Mouse (Mus musculus): Measurements from ENCODE around the gene Rpl22. TPM values are rescaled to one million over a fixed set of nuclear protein-coding genes. Genes with fewer than 3 reads are reported as not detected.
A peak's percentile ranks its signal among the peaks of the same experiment; 100 is the strongest.

The Rpl22 gene
- polyA plus RNA-seq, 1 experiment from 2014 or later = 548 TPM

DNA sequence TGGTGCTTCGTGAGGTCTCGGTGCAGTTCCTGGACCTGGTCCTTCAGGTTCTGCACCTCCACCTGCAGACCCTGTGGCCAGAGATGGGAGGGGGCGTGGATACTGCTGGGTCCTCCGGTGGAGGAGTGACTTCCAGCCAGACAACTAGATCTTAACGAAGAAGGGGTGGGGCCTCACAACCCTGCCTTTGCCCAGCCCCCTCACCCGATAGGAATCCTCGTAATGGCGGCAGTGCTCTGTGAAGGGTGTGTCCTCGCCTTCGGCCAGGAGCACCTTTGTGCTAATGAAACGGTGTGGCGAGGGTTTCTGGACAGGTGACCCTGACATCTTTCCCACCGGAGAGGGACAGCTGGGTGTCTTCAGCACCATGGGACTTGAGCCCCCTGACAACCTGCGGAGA, 13.4 kb upstream of the Rpl22 start:
- H3K27ac ChIP-seq = no peak overlapping the region
- H3K79me2 ChIP-seq (ENCODE audit: inconsistent target) = no peaks in the 10 kb centered on the region
- no peaks in the 10 kb centered on the region for H3K36me3 ChIP-seq (ENCODE audit: inconsistent target)
- 20% methylated on average over 14 of the region's 14 CpGs for WGBS (ENCODE audit: missing documents)
- H3K4me3 ChIP-seq (ENCODE audit: inconsistent target) = no peak overlapping the region

DNA sequence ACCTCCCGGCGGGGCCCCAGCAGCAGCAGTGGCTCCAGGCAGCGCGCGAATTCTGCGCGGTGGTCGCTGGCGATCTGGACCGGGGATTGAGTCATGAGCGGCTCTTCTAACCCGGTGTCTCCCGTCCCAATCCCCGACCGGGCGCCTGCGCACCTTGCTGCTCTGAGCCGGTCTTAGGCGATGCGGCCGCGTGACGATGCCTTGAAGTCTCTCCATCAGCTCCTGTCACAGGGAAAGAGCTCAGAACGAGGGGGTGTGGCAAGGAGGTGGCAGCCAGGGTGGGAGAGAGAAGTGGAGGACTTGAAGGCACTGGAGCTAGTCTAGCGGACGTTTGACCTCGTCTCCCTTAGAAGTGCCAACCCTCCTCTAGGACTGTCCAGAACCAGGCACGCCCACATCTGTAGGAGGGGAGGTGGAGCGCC, 12.3 kb upstream of the Rpl22 start:
- 1% methylated on average over 29 of the region's 29 CpGs for WGBS (ENCODE audit: missing documents)
- H3K4me3 ChIP-seq (ENCODE audit: inconsistent target) = no peak overlapping the region
- H3K27ac ChIP-seq = no peak overlapping the region
- no peaks in the 10 kb centered on the region for H3K36me3 ChIP-seq (ENCODE audit: inconsistent target)
- H3K79me2 ChIP-seq (ENCODE audit: inconsistent target) = no peaks in the 10 kb centered on the region

- no peaks in the 10 kb centered on the region for H3K79me2 ChIP-seq (ENCODE audit: inconsistent target)
- H3K27ac ChIP-seq = no peak overlapping the region
- no peaks in the 10 kb centered on the region for H3K36me3 ChIP-seq (ENCODE audit: inconsistent target)
- H3K4me3 ChIP-seq (ENCODE audit: inconsistent target) = no peak overlapping the region
Observed at GRCm38 (mm10) chr4:152313934-152314333, 11.6 kb upstream of the Rpl22 start.

DNA sequence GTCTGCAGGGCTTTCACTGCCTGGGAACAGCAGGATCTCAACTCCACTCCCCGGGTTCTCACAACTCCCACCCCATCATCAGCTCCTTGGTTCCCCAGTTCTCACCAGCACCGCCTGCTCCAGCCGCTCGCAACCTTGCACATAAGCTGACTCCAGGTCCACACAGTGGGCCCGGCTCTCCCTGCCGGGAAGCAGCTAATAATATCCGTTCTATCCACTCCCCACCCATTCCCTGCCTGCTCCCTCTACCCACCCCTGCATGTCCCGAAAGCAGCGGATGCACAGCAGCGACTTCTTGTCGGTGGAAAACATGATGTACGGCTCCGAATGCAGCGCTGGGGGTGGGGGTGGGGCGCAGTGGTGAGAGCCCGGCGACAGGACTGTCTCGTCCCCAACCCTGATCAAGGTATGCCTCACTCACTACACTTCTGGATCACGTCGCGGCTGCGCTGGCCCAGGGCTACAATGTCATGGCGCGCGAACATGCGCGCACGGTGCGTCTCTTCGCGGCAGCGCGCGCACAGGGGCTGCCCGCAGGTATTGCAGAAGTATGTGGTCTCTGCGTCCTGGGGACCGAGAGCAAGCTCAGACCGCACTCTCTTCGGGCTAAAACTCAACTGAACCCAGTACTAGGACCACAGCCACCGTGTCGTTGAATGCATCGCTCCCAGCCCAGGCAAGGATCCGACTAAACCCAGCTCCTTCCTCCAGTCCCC, 9.9 kb upstream of the Rpl22 start:
- no peaks in the 10 kb centered on the region for H3K36me3 ChIP-seq (ENCODE audit: inconsistent target)

DNA sequence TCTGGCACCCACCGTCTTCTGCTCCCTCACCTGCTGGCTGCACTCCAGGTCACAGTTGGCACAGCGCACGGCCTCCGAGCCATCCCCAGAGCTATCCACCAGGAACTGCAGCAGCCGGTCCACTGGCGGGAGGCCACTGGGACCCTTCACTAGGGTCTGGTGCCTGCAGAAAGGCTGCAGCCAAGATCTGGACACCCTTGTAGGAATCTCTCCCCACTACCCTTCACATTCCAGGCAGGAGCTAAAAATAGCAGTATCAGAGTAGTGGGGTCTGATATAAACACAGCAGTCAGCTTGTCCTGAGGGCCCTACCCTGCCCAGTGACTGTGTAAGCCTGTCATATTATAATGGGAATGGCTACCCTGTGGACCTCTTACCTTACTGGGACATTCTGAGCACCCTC, 7.9 kb upstream of the Rpl22 start:
- Histone ChIP-seq H3K4me3 (ENCODE audit: inconsistent target) (no peak overlapping the region), H3K36me3 (ENCODE audit: inconsistent target) (no peaks in the 10 kb centered on the region), H3K27ac (no peak overlapping the region), H3K79me2 (ENCODE audit: inconsistent target) (no peaks in the 10 kb centered on the region)
- WGBS (ENCODE audit: missing documents) = 97% methylated on average over 3 of the region's 6 CpGs

More for the DNA sequence above, 9.9 kb upstream of the Rpl22 start:
- 2% methylated on average over 43 of the region's 43 CpGs for WGBS (ENCODE audit: missing documents)
- no peak overlapping the region for H3K27ac ChIP-seq
- no peaks in the 10 kb centered on the region for H3K79me2 ChIP-seq (ENCODE audit: inconsistent target)
- no peak overlapping the region for H3K4me3 ChIP-seq (ENCODE audit: inconsistent target)

- Histone ChIP-seq H3K27ac (no peak within 1 kb of the TSS), H3K4me3 (ENCODE audit: inconsistent target) (no peak within 1 kb of the TSS), H3K79me2 (ENCODE audit: inconsistent target) (no peaks in the 10 kb centered on the region), H3K36me3 (ENCODE audit: inconsistent target) (no peaks in the 10 kb centered on the region)
- 7% methylated on average over 26 of the region's 26 CpGs for WGBS (ENCODE audit: missing documents)
Observed at GRCm38 (mm10) chr4:152318517-152319234, 6.9 kb upstream of the Rpl22 start, which contains the start of gene Rnf207. Gene Rnf207, minus strand, starts transcription at chr4:152318993.

- Histone ChIP-seq H3K4me3 (ENCODE audit: inconsistent target) (no peak overlapping the region), H3K27ac (no peak overlapping the region), H3K79me2 (ENCODE audit: inconsistent target) (peaks cover 6% of the 10 kb centered on the region), H3K36me3 (ENCODE audit: inconsistent target) (no peaks in the 10 kb centered on the region)
- WGBS (ENCODE audit: missing documents) = 81% methylated on average over 5 of the region's 5 CpGs
Observed at GRCm38 (mm10) chr4:152321464-152321863, 4.1 kb upstream of the Rpl22 start.

DNA sequence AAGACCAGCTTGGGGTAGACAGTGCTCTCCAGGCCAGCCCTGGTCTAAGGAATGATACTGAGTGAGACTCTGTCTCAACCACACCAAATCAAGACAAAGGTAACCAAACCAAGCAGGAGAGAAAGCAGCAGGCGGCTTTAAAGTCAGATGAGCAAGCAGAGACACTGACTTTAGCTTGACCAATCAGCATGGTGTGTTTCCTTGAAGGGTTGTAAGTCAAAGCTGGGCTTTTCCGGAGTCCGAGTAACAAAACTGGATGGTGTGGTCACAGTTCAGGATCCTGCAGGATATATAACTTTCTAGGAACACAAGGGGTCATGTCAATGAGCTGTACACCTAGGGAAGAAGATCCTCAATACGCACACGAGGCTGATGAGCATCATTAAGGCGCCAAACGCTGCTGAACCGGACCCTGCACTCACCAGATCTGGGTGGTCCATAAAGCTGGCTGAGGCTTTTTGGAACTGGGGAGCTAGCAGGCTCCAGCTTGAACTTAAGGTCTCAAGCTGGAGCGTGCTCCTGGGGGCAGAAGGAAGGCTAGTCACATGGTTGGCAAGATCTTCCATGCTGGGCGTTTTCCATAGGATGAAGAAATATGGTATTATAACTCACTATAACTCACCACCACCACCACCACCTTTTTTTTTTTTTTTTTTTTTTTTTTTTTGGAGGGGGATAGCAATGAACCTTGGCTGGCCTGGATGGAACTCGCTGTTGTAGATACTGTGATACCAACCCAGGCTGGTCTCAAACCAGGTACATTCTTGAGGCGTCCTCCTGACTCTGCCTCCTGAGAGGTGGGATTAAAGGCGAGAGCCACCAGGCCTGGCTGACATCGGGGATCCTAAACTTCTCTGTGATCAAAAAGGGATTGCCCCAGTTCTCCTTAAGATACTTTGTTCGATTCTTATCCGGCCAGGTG, 640 bp upstream of the Rpl22 start:
- Histone ChIP-seq H3K36me3 (ENCODE audit: inconsistent target) (peaks cover 14% of the 10 kb centered on the region; the same call in 1 of the 2 replicates), H3K27ac (peak overlapping the region; percentile 65), H3K4me3 (ENCODE audit: inconsistent target) (peak overlapping the region; percentile 81), H3K79me2 (ENCODE audit: inconsistent target) (peaks cover 40% of the 10 kb centered on the region)
- 50% methylated on average over 14 of the region's 16 CpGs for WGBS (ENCODE audit: missing documents)

DNA sequence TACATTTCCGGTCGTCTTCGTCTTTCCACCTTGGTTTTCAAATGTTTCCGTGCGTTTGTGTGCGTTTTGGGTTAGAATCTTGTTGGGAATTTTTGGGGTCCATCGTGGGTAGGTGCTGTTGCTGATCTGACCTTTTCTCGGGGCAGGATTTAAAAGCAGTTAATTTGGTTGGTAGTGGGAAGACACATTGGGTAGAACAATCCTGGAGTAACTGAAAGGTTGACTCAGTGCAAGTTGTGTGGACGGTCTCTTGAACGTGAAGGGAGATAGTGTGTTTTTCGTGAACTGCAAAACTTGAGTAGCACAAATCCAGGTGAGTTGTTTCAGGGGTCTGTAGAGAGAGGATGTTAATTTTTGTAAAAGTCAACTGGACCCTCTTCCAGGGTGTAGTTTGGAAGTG, 1.0 kb downstream of the Rpl22 start:
- WGBS (ENCODE audit: missing documents) = 3% methylated on average over 11 of the region's 11 CpGs
- Histone ChIP-seq H3K4me3 (ENCODE audit: inconsistent target) (peak overlapping the region; percentile 81), H3K27ac (peak overlapping the region; percentile 12; the same call in 1 of the 2 replicates), H3K36me3 (ENCODE audit: inconsistent target) (peaks cover 30% of the 10 kb centered on the region; the same call in 1 of the 2 replicates), H3K79me2 (ENCODE audit: inconsistent target) (peaks cover 51% of the 10 kb centered on the region)

DNA sequence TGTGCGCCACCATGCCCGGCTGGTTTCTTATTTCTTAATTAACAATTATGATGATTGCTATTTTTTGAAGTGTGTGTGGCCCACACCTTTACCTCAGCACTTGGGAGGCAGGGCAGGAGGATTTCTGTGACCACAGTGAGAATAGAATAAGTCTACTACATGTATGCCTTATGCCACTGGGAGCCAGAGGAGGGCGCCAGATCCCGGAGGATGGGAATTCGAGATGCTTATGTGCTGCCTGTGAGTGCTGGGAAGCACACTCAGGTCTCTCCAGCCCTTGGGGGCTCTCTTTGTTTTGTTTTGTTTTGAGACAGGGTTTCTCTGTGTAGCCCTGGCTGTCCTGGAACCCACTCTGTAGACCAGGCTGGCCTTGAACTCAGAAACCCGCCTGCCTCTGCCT, 3.1 kb downstream of the Rpl22 start:
- Histone ChIP-seq H3K36me3 (ENCODE audit: inconsistent target) (peaks cover 46% of the 10 kb centered on the region; the same call in 1 of the 2 replicates), H3K27ac (no peak overlapping the region), H3K79me2 (ENCODE audit: inconsistent target) (peaks cover 51% of the 10 kb centered on the region), H3K4me3 (ENCODE audit: inconsistent target) (no peak overlapping the region)
- 66% methylated on average over 6 of the region's 6 CpGs for WGBS (ENCODE audit: missing documents)

DNA sequence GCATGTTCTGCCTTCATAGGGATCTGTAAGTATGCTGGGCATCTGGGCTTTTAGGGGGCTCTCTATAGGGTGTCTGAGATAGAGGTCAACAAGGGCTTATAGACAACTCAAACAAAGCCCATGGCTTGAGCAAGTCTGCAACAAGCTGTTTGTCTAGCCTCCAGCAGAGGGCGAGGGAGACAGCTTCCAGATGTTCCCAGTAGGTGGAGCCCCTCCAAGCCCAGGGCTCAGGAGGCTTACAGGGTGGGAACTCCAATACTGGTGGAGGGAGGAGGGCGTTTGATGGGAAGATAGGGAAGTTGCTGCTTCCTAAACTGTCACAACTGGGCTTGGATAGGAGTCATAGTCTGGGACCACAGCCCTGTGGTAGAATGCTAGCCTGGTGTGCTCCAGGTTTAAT, 7.4 kb downstream of the Rpl22 start:
- H3K36me3 ChIP-seq (ENCODE audit: inconsistent target) = peaks cover 59% of the 10 kb centered on the region; the same call in 1 of the 2 replicates
- WGBS (ENCODE audit: missing documents) = 13% methylated on average over 2 of the region's 2 CpGs

DNA sequence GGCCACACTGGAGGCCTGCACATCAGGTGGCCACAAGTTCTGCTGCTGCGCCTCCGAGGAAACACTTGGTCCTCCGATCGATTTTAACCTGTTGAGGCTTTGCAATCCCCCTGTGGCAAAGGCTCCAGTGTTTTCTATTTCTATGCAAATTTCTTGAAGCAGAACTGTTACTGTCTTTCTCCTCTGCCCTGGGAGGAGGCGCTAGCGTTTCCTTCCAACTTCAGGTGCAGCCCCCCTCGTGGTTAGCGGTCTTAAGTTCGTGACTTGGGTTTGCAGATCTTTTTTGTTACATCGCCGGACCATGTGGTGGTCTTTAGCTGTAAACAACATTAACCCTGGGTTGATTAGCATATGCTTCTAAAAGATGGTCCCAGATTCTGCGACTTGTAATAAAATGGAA, 8.0 kb downstream of the Rpl22 start:
- no peak overlapping the region for H3K4me3 ChIP-seq (ENCODE audit: inconsistent target)
- H3K27ac ChIP-seq = no peak overlapping the region
- peaks cover 24% of the 10 kb centered on the region for H3K79me2 ChIP-seq (ENCODE audit: inconsistent target)
- H3K36me3 ChIP-seq (ENCODE audit: inconsistent target) = peaks cover 58% of the 10 kb centered on the region; the same call in 1 of the 2 replicates
- 95% methylated on average over 8 of the region's 12 CpGs for WGBS (ENCODE audit: missing documents)

More for the DNA sequence above, 7.4 kb downstream of the Rpl22 start:
- Histone ChIP-seq H3K4me3 (ENCODE audit: inconsistent target) (no peak overlapping the region), H3K27ac (no peak overlapping the region), H3K79me2 (ENCODE audit: inconsistent target) (peaks cover 30% of the 10 kb centered on the region)

DNA sequence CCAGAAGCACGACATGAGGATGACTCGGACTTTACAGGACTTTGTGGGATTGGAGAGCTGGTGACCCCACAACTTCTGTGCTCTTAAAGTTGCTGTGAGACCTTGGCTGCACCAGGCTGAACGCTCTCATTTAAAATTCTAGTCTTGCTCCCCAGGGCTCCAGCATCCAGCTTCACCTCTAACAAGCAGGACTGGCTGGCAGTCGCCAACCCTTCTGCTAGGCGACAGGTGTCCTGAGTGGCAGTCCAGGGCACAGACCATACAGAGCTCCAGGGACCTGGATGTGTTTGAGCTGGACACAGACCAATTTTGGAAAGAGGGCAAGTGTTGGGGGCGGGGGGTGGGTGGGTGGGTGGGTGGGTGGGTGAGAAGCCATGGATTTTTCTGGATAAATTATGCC, 12.2 kb downstream of the Rpl22 start:
- Histone ChIP-seq H3K27ac (no peak overlapping the region), H3K4me3 (ENCODE audit: inconsistent target) (no peak overlapping the region), H3K36me3 (ENCODE audit: inconsistent target) (peaks cover 18% of the 10 kb centered on the region; the same call in 1 of the 2 replicates), H3K79me2 (ENCODE audit: inconsistent target) (no peaks in the 10 kb centered on the region)
- WGBS (ENCODE audit: missing documents) = 57% methylated on average over 5 of the region's 6 CpGs
